Mouse (Mus musculus) myocyte (in vitro differentiated cells): ENCODE results near the gene Lkaaear1. TPM values are rescaled to one million over a fixed set of nuclear protein-coding genes. Genes with fewer than 3 reads are reported as not detected.

Experiments used
- H3K27me3 ChIP-seq: one replicate; pipeline ENCODE4 v1.6.1; 2011; ENCODE audit not compliant: control insufficient read depth, insufficient read depth, insufficient read length
- H3K36me3 ChIP-seq: one replicate; pipeline ENCODE4 v1.6.1; 2011; ENCODE audit not compliant: control insufficient read depth, insufficient read depth
- H3K4me2 ChIP-seq: one replicate; pipeline ENCODE4 v1.6.1; 2011; ENCODE audit warnings: low read depth, control low read depth
- H3K4me3 ChIP-seq: one replicate; pipeline ENCODE4 v1.5.1; 2011; ENCODE audit warnings: mild to moderate bottlenecking, control low read depth, moderate library complexity
- H3K79me2 ChIP-seq: one replicate; pipeline ENCODE4 v1.6.1; 2011; ENCODE audit not compliant: control insufficient read depth, insufficient read depth
- H3ac ChIP-seq: one replicate; pipeline ENCODE4 v1.6.1; 2011; ENCODE audit not compliant: control insufficient read depth, insufficient read length
- CEBPB ChIP-seq: IDR thresholded peaks from 2 replicates; pipeline ENCODE4 v1.6.1; 2011; ENCODE audit warnings: mild to moderate bottlenecking, moderate library complexity; ENCODE audit not compliant: poor library complexity, insufficient read depth, severe bottlenecking
- E2F4 ChIP-seq: IDR thresholded peaks from one replicate; pipeline ENCODE4 v1.6.1; 2011; ENCODE audit warnings: mild to moderate bottlenecking, control low read depth, moderate library complexity; ENCODE audit not compliant: insufficient read depth
- MAX ChIP-seq: IDR thresholded peaks from one replicate; pipeline ENCODE4 v1.6.1; 2011; ENCODE audit warnings: low read depth, mild to moderate bottlenecking, control low read depth
- MYOD1 ChIP-seq, 3 experiments: IDR thresholded peaks; one replicate each; pipeline ENCODE4 v1.6.1; 2011; ENCODE audit warnings: control low read depth in 2 of 3, low read depth in 2 of 3, mild to moderate bottlenecking in 2 of 3, moderate library complexity in 1 of 3; ENCODE audit not compliant: insufficient read length in 2 of 3, control insufficient read depth in 1 of 3
- MYOG ChIP-seq, 3 experiments: IDR thresholded peaks; one replicate each; pipeline ENCODE4 v1.6.1; 2011; ENCODE audit warnings: control low read depth in 2 of 3, low read depth in 2 of 3, mild to moderate bottlenecking in 2 of 3; ENCODE audit not compliant: insufficient read length in 2 of 3, control insufficient read depth in 1 of 3, insufficient read depth in 1 of 3
- POLR2A ChIP-seq: IDR thresholded peaks from one replicate; pipeline ENCODE4 v1.6.1; 2011; ENCODE audit warnings: low read depth, mild to moderate bottlenecking, control low read depth, moderate library complexity; ENCODE audit not compliant: insufficient read length
- POLR2AphosphoS2 ChIP-seq: IDR thresholded peaks from one replicate; pipeline ENCODE4 v1.6.1; 2011; ENCODE audit warnings: low read depth, control low read depth; ENCODE audit not compliant: insufficient read length
- REST ChIP-seq: IDR thresholded peaks from one replicate; pipeline ENCODE4 v1.6.1; 2011; ENCODE audit warnings: mild to moderate bottlenecking, control low read depth, moderate library complexity; ENCODE audit not compliant: insufficient read depth, insufficient read length
- SRF ChIP-seq: IDR thresholded peaks from one replicate; pipeline ENCODE4 v1.6.1; 2011; ENCODE audit warnings: low read depth; ENCODE audit not compliant: control insufficient read depth, insufficient read length
- TCF12 ChIP-seq: IDR thresholded peaks from one replicate; pipeline ENCODE4 v1.6.1; 2011; ENCODE audit warnings: mild to moderate bottlenecking, control low read depth; ENCODE audit not compliant: poor library complexity, insufficient read depth, severe bottlenecking
- TCF3 ChIP-seq: IDR thresholded peaks from one replicate; pipeline ENCODE4 v1.6.1; 2011; ENCODE audit warnings: low read depth, control low read depth; ENCODE audit not compliant: insufficient read length
- polyA plus RNA-seq: library from polyadenylated mRNA; unstranded; fragments of >200 nt; fragmentation: generic; extraction: Trizol; gene quantifications from one replicate; pipeline ENCODE4 v1.2.1, GENCODE M21; 2012; ENCODE audit warnings: missing spikeins

Gene Lkaaear1
- polyA plus RNA-seq, 1 experiment = not detected

GRCm38 (mm10) chr2:181706668-181707067, 8.4 kb upstream of the Lkaaear1 start:
- H3K36me3 ChIP-seq = no peaks in the 10 kb centered on the region
- peaks cover 8% of the 10 kb centered on the region for H3K27me3 ChIP-seq
- TF ChIP-seq TCF3 (no peak), MYOG (IDR thresholded peaks at IDR 0.05; ENCODE audit: control insufficient read depth in 1 of 3, insufficient read depth in 1 of 3, insufficient read length in 2 of 3, low read depth in 2 of 3) (no peak), POLR2A (no peak), TCF12 (no peak), SRF (no peak), MYOD1 (IDR thresholded peaks at IDR 0.05; ENCODE audit: control insufficient read depth in 1 of 3, insufficient read length in 2 of 3, low read depth in 2 of 3) (no peak)
- no peak overlapping the region for H3K4me2 ChIP-seq
- no peak overlapping the region for H3K4me3 ChIP-seq
- H3K79me2 ChIP-seq = no peaks in the 10 kb centered on the region
- H3ac ChIP-seq = no peak overlapping the region

- H3K4me2 ChIP-seq = no peak overlapping the region
- H3K4me3 ChIP-seq = no peak overlapping the region
- peaks cover 8% of the 10 kb centered on the region for H3K27me3 ChIP-seq
- no peak overlapping the region for H3ac ChIP-seq
- H3K36me3 ChIP-seq = no peaks in the 10 kb centered on the region
- no peaks in the 10 kb centered on the region for H3K79me2 ChIP-seq
- TF ChIP-seq CEBPB (no peak), MAX (no peak), POLR2AphosphoS2 (no peak), POLR2A (no peak)
Observed at GRCm38 (mm10) chr2:181696801-181697420, 1.3 kb downstream of the Lkaaear1 start.

GRCm38 (mm10) chr2:181695776-181696175, 2.5 kb downstream of the Lkaaear1 start:
- Histone ChIP-seq H3ac (no peak overlapping the region), H3K27me3 (peaks cover 8% of the 10 kb centered on the region), H3K4me2 (no peak overlapping the region), H3K4me3 (no peak overlapping the region), H3K36me3 (no peaks in the 10 kb centered on the region), H3K79me2 (no peaks in the 10 kb centered on the region)
- TF ChIP-seq MAX = no peak
- no peak for TF ChIP-seq SRF

- Histone ChIP-seq H3ac (peak overlapping the region; percentile 32), H3K27me3 (peaks cover 8% of the 10 kb centered on the region), H3K4me2 (peak overlapping the region; percentile 90), H3K36me3 (no peaks in the 10 kb centered on the region), H3K79me2 (no peaks in the 10 kb centered on the region), H3K4me3 (peak overlapping the region; percentile 70)
- TF ChIP-seq POLR2AphosphoS2 = no peak
- no peak for TF ChIP-seq CEBPB
- TF ChIP-seq E2F4 = no peak
- no peak for TF ChIP-seq MAX
- TF ChIP-seq SRF = no peak
- no peak for TF ChIP-seq REST
- TF ChIP-seq TCF3 = no peak
Observed at GRCm38 (mm10) chr2:181694581-181694980, 3.7 kb downstream of the Lkaaear1 start.

GRCm38 (mm10) chr2:181693339-181694280, 4.6 kb downstream of the Lkaaear1 start, which contains the start of gene Rgs19:
Rgs19 (minus strand) TSS chr2:181693977.
- Histone ChIP-seq H3K4me3 (peak within 1 kb of the TSS; percentile 70), H3K27me3 (peaks cover 8% of the 10 kb centered on the region), H3K36me3 (no peaks in the 10 kb centered on the region), H3ac (peak within 1 kb of the TSS; percentile 32), H3K79me2 (no peaks in the 10 kb centered on the region), H3K4me2 (peak within 1 kb of the TSS; percentile 90)
- TF ChIP-seq POLR2A (peak; percentile 91), MYOD1 (IDR thresholded peaks at IDR 0.05; ENCODE audit: control insufficient read depth in 1 of 3, insufficient read length in 2 of 3, low read depth in 2 of 3) (no peak), REST (peak; percentile 12), E2F4 (no peak), POLR2AphosphoS2 (peak; percentile 91)
